Mouse (Mus musculus) urinary bladder, adult 2 months (tissue): Measurements from ENCODE around the gene Ccdc36. TPM values are rescaled to one million over a fixed set of nuclear protein-coding genes. Genes with fewer than 3 reads are reported as not detected.

Source experiments
- DNase-seq: peaks from one replicate; pipeline ENCODE4 v3.0.0; 2022; ENCODE audit warnings: low spot score
- polyA plus RNA-seq: library from polyadenylated mRNA; depleted of rRNA; stranded (reverse); fragments of >200 nt; gene quantifications from 2 replicates; pipeline ENCODE4 v1.2.3, GENCODE M21; 2012; rRNA removed

The Ccdc36 gene
- 0.06 TPM in 2 replicates for polyA plus RNA-seq

DNA sequence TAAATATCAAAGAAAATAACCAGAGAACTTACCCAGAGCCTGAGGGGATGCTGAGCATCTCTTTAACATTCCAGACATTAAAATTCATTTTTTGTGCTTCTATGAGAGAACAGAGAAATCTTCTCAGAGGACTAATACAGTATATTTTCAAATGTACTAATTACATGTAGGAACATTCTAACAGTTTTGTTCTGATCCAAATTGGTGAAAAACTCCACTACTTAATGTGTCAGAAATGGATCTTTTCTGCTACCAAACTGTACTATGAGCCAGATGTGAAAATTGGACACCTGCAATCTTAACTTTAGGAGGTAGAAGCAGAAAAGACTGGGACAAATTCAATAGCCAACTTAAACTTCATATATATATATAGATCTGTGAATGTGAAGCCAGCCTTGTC lies at the start of gene Ccdc36:
Gene Ccdc36, minus strand, starts transcription at position 101 of the 400 bp plus-strand sequence.
- no peak for DNase-seq

DNA sequence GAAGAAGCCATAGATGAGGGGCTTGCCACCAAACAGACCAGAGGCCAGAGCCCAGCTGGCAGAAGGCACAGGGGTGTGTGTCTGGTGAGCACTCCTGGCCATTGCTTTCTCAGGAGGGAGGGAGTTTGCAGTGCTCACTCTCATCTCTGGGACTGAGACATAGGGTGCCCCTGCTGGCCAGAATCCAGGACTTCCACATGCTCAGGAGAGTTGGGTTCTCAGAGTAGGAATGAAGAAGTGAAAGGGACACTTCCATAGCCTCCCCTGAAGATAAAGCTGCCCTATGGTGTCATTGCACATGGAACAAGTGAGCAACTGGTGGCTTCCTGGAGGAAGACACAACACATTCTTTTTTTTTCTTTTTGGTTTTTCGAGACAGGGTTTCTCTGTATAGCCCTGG lies 46.2 kb upstream of the Ccdc36 start:
- no peak for DNase-seq

DNA sequence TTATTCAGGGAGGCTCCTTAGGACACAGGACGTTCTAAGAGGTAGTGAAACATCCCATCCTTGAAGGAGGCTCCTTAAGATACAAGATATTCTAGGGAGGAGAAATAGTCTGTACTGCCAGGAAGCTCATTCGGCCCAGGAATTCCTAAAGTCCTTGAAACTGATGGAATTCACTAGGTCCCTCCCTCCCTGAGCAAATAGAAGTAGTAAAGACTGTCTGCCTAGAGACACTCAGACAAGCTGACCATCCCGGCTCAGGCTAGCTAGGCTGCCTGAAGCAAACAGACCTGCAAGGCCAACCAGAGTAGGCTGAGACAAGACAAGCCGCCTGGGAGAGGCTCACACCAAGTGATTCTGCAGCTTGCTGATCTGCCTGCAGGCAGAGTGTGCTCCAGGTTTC lies 41.6 kb upstream of the Ccdc36 start:
- no peak for DNase-seq

DNA sequence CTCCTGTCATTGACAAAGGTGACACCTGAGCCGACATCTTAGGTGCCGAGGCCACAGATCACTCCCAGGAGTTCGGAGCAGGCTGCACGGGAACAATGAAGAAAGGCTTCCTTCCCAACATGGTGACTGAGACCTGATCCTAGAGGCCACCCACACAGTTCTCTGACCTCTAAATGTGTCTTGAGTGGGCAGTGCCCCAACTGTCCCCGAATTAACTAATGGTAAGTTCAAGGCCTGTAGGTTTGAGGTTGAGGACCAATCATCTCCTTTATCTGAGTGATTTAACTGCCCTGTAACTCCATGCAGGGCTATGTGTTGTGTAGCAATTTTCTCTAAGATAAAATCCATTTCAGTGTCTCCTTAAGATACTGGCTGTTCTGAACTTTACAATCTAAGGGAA lies 41.1 kb upstream of the Ccdc36 start:
- DNase-seq: no peak

DNA sequence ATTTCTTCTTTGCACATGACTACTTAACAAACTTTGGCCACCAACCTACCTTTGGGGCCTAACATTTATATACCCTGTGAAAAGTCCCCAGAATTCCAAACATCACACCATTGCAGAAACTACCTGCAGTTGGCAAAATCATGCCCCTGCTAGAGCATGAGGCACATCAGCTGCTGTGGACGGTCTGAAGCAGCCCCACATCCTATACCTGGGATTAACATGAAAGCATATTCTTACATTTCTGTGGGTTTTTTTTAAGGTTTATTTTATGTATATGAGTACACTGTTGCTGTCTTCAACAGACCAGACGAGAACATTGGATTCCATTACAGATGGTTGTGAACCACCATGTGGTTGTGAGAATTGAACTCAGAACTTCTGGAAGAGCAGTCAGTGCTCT lies 37.9 kb upstream of the Ccdc36 start:
- DNase-seq: no peak

DNA sequence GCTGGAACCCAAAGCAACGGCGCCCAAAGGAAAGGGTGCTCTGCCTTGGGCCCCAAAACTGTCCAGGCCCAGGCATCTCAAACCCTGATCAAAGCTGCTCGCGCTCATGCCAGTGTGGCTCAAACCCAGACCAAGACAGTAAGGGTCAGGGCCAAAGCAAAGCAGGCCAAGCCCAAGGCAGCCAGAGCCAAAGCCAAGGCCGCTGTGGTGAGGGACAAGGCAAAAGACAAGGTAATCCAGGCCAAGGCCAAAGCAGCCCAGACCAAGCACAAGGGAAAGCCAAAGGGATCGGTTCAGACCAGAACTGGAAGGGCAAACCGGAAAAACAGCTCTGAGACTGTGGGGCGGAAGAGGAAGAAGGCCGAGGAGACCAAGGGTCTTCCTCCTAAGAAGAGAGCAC lies 35.4 kb upstream of the Ccdc36 start:
- no peak for DNase-seq

DNA sequence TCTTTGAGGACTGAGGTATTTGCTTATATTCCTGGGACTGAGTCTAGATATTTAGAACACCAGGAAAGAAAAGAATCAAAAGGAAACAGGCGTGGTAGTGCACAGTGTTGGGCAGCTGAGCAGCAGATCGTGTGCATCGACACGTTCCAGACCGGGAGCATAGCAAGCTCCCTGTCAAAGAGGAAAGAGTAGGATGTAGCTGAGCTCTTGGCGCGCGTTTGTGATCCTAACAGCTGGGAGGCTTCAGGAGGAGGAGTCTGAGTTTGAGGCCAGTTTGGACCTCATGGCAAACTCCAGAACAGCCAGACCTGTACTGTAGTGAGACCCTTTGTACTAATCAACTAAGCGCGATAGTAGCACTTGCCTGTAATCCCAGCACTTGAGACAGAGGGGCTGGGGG lies 33.9 kb upstream of the Ccdc36 start:
- DNase-seq: no peak

DNA sequence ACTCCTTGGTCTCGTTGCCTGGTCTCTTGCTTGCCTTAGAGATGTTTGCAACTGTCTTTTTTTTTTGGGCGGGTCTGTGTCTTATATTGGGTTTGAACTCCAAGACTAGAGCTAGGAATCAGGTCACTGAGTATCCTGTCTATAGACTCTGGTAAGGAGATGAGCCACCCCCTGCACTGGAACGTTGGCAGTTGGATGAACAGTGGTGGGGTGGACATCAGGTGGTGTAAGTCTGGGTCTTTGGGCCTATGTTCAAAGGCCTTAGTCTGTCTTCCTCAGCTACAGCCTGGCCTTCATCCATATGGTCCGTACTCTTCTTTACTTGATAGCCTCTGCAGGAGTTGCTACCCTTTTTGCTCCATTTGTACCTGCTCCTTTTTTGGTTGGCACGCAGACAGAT lies 33.4 kb upstream of the Ccdc36 start:
- DNase-seq: no peak

DNA sequence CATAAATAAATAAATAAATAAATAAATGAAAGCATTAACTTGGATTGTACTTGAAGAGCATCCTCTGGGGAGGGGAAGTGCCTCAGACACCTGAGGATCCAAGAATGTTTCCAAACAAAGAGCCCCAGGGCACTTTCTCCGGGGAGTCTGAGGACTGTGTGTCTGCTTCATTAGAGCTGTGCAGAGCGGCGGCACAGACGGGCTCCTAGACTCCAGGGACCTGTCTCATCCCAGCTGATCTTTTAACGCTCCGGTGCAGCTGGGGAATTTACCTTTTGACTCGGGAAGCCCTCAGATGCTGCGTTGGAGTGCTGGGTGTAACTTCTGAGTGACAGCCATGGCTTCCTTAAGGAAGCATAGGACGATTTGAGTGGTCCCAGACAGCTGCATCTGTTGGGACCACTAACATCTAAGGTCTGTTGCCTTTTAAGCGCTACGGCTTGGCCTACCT lies 32.9 kb upstream of the Ccdc36 start, which contains the start of gene Klhdc8b:
Gene Klhdc8b, minus strand, starts transcription at position 401 of the 451 bp plus-strand sequence.
- no peak for DNase-seq

DNA sequence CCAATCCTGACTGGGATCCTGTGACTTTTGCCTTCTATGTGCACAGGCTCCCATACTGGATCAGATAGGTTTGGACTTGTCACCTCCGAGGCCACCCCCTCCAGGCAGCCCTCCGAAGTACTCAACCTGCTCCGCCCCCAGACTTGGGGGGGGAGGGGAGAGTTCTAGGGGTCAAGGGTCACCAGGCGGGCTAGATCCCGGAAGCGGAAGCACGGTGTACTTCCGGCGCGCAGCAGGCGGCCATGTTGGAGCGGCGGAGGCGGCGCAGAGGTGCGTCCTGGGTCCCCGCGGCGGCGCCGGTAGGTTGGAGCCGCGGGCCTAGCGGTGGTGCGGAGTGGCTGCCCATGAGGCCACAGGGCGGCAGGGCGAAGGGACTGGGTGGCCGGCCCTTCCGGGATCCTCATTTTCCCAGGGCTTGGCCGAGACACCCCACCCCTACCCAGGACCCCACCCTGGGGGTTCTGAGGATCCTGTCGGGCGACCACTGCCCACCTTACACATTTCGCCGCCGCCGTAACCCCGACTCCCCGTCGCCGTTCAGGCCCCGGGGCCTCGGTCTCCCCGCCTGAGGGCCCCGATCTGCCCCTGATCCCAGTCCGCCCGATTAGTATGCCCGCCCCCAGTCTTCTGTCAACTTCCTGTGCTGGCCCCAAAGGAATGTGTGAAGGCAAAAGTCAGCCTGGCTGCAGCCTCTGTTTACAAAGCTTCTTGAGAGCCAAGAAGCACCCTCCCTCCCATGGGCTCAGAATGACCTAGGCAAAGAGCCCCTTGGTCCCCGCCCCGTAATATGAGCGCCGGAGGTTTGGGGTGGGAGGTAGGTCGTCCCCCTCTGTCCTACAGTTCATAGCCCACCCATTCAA lies 32.3 kb upstream of the Ccdc36 start, which contains the start of gene Ccdc71:
Gene Ccdc71, plus strand, starts transcription at position 209 of the 860 bp plus-strand sequence.
- peak; percentile 70 for DNase-seq

DNA sequence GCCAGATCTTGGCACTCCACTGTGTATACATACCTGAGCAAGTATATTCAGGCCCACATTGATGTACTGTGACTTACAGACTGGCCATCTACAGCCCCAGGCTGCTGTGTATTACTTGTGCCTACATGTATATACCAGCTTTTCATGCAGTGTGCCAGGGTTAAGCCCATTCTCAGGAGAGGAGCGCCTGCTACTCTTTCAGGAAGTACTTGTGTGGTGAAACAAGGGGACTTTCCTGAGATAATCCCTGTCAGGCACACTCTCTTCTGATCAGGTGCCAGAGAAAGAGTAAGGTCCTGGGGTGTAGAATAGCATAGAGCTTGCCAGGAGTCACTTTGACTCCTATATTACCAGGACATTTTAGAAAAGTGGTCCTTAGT lies 31.6 kb upstream of the Ccdc36 start:
- no peak for DNase-seq

DNA sequence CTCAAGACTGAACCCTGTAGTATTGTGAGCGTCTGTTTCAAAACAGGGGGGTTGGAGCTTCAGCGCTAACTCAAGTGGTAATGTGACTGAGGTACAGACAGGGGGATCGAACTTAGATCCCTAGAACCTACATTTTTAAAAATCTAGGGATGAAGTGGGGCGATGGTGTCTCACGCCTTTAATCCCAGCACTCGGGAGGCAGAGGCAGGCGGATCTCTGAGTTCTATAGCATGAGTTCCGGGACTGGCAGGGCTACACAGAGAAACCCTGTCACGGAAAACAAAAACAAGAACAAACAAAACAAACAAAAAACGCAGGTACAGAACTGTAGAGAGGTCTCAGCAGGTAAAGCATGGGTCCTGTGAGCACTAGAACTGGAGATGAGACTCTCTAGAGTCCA lies 28.7 kb upstream of the Ccdc36 start:
- DNase-seq: no peak

DNA sequence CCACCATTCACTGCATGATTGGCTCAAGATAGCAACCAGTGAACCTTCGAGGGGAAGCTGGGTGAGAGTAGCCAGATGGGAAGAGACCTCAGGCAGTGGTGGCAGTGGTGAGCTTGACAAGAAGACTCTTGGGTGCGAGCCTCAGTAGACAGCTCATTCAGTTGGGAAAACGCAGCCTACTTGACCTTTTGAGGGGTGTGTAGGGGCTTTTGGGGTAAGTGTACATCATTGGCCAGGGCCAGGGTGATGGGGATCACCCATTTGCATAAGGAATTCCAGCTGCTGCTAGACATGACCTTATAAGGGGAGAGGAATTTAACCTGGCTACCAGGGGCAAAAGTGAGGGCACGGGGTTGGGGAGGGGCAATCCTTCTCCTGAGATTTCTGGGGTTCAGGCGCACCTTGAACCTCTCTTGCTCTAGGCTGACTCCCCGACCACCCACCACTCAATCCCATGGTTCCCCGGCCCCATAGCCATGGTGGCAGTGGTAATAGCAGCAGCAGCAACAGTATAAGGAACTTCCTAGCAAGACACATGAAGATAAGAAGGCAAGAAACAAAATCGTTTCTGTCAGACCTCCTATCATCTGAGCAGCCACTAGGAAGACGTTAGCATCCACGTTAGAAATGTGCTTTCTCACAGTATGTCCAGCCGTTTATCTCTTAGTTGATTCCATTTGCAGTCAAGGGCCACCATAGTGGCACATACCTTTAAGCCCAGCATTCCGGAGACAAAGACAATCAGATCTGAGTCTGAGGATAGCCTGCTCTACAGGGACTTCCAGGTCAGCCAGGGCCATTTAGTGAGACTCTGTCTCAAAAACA lies 27.7 kb upstream of the Ccdc36 start:
- no peak for DNase-seq

DNA sequence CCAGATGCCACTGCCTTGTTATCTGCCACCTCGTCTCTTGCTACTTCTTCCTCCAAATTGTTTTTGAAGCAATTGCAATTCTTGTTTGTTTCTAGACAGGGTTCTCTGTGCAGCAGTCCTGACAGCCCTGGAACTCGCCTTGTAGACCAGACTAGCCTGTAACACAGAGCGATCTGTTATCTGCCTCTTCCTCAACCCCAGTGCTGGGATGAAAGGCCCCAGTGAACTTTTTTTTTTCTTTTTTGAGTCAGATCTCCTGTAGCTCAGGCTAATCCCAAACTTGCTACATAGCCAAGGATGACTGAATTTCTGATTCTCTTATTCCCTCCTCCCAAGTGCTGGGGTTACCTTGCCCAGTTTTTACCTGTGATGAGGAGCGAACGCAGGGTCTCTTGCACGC lies 26.1 kb upstream of the Ccdc36 start:
- no peak for DNase-seq

DNA sequence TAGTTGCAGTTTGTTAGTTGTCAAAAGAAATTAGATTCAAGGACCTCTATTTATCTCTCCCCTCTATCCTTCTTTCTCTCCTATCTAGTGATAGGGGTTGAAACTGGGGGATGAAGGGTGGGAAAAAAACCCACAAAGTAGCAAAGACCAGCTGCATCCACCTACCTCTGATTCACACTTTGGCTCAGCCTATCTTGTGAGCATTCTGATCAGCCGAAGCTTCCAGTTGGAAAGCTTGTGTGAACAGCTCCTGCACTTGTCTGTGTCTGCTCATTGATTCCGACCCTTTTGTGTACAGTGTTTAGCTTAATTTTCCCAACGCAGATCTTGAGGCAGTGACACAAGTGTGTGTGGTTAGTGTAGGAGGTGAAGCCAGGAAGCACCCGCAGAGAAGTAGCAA lies 25.2 kb upstream of the Ccdc36 start:
- DNase-seq: no peak

DNA sequence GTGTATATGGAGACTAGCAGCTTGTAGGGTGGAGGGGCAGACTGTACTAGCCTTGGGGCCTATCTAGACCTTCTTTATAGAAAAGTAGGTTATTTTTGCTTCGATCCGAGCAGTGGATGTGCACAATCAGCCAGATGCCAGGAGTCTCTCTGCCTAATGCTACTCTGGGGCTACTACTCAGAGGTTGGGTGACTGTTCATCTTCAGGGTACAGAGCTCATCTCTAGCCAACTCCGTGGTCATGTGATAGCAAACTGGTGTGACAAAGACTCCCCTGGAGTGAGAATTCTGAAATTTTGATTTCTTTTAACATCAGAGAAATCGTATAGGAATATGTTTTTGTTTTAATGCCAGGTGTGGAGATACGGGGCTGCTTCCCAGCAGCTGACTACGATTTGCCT lies 24.6 kb upstream of the Ccdc36 start:
- DNase-seq: no peak

DNA sequence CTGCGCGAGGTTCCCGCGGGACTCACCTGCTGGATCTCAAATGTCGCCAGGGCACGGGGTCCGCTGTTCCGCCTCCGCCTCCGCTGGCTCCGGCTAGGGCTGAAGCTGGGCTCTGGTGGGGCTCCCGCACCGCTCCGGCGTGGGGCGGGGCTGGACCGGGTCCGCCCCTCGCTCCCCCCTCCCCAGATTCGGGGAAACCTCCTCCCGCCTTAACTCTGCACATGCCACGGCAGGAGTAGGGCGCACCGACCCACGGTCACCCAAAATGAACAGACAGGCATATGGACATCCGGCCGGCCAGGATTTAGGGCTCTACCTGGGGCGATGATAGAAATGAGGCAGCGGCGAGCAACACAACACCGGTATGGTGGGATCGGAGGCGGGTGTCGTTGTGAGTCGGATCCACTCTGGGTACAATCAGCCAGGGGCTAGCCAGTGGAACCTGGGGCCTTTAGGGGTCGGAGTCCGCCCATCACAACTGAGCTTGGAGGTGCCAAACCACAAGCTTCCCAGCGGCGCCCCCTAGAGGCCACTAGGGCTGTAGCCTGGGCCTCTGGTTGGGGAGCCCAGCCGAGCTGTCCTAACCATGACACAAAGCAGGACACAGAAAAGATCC lies 24.1 kb upstream of the Ccdc36 start:
- DNase-seq: peak; percentile 80

DNA sequence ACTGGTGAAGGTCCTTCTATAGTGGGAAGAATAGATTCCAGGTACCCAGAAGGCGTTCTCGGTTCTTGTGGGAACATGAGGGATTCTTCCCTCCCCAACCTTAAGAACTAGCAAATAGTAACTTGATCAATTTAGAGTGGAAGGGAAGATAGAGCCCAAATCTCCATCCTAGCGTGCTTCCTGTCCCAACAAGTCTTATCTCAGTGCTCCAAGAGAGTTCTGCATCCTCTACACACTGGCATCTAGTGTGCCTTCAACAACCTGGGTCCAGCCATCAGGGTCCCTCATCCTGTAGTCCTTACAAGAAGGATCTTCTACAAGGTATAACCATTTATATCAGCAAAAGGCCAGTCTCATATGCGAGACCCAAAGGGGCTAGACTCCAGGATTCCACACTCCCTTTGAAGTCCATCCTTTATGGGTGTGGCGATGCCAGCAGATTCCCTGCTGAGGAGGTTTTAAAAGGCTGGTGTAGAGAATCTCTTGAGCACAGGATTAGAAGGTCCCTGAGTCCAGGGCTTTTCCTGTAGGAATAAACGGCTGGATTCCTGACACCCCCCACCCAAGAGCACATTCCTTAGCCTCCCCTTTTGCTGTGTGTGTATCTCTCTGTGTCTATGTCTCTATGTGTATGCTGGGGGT lies 23.4 kb upstream of the Ccdc36 start:
- DNase-seq: no peak

DNA sequence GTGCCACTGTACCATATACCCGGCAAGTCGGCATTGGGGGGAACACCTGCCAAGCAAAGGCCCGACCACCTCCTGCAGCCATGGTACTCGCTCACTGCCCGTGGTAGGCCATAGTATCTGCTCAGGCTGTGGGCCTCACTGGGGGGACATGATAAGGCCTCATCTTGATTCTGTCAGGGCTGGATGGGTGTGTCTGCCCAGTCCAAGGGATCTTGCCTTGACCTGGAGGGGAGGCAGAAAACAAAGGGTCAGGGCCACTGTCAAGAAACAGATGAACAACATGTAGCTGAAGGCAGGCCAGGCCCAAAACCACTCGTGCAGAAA lies 22.8 kb upstream of the Ccdc36 start:
- no peak for DNase-seq

DNA sequence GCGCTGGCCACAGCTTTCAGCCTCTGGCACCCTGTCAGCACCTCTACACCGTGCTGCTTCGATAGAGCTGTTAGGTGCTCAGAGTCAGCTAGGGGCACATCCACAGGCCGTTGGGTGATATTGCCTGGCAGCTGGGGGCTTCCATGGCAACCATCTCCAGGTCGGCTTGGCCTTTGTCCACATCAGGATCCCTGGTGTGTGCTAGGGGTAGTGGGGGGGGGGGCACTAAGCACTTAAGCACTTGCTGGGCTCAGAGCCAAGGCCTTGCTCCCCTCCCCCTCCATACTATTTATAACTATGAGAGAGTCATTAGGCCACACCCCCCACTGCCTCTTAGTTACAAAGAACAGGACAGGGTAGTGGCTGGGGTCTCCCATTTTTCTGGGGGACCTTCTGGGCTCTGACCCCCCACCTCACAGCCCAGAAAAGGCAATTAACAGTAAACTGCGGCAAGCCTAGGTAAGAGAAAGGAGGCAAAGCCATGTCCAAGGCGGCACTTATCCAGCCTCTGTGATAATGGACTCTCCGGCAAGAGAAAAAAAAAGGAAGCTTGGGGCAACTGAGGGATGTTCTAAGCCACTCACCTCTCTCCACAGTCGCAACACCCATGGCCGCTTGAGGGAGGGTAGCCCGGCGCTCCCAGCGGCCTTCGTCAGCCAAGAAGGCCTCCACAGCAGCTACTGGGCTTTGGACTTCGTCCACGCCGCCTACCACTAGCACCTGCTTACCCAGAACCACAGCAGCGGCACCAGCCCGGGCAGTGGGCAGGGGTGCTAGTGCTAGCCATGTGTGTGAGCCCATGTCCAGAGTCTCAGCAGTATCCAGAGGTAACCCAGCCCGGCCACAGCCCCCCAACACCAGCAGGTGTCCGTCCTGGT lies 22.2 kb upstream of the Ccdc36 start:
- DNase-seq: no peak

DNA sequence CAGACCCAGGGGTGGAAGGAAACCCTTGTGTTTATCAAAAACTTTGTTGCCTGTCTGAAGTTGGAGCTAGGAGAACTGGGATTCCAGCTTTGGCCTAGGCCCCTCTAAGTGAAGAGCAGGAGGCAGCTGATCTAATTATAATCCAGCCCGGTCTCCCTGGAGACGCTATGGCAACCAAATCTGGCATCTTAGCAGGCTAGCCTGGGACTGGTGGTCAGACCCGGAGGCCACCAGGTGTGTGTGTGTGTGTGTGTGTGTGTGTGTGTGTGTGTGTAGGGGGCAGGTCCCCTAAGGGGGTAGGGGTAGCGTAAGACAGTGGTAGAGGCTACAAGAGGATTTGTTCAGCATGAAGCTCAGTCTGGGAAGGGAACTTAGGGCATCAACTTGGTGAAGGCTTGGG lies 21.6 kb upstream of the Ccdc36 start:
- DNase-seq: no peak
